Mouse (Mus musculus) heart, adult 8-10 months (tissue): Measurements from ENCODE around the gene Eif1ad. TPM values are rescaled to one million over a fixed set of nuclear protein-coding genes. Genes with fewer than 3 reads are reported as not detected.
"Not testable (repeated sequence)": the region's sequence is repeated elsewhere in the genome, so short reads cannot be mapped to it uniquely, and the experiment has no call there.

Experiments used
- DNase-seq: peaks from one replicate; pipeline ENCODE4 v3.0.0; 2022; ENCODE audit warnings: low spot score
- total RNA-seq, 4 experiments: library from RNA; stranded (reverse); gene quantifications; 2 replicates each; pipeline ENCODE4 v1.2.4; 2022

Gene Eif1ad
- total RNA-seq: 10 to 100 TPM; 15.7 to 21.5 (median 19.6) TPM

DNA sequence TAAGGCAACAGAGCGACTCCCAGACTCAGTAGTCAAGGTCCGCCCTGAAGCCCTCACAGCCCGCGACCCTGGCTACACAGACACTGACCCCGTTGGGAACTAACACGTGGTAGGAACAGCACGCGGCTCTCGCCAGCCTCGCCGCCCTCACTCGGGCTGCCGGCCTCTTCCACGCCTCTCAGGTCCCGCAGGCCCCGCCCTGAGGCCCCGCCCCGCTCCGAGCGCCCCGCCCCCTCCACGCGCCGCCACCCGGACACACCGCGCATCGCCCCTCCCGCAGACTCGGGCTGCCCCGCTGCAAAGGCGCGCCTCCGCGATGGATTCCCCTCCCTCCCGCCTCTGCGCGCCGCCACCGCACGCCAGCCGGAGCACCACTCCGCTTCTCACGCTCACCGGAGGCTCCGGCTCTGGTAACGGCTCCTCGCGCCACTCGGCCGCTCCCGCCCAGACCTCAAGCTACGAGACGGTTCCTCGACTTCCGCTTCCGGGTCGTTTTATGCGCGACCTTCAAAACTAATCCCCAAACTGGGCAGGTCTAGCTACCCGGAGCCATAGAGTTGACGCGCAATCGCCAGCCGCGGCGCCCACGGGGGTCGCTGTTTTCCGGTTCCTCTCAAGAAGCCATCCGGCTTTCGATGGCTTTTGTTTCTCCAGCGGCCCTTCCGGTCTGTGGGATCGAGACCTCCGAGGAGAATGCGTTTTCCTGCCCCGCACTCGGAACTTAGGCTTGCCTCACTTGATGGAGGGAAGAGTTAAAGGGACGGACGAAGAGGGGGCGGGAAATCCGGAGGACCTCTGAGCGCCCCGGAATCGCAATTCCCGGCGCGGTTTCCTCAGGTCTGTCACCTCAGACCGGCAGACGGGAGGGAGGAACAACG lies at the start of gene Eif1ad:
TSS of gene Eif1ad (plus strand) at position 567 of the 878 bp plus-strand sequence.
- peak; percentile 93 for DNase-seq

DNA sequence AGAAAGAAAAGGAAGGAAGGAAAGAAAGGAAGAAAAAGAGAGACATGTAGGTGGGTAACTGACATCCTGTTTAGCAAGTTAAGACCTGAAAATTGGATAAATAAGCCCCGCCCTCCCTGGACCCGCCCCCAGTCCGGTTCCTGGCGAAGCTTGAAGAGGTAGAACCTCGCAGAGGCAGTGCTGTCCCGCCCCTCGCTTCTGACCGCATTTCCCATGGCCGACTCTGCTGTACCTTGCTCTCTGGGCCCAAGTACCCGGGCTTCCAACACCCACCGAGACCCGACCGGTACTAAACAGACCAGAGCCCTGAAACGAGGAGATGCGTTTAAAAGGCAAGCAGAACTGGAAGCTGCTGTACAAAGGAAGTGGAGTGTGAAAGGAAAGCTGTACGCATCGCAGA lies 42.7 kb upstream of the Eif1ad start:
- DNase-seq: no peak

DNA sequence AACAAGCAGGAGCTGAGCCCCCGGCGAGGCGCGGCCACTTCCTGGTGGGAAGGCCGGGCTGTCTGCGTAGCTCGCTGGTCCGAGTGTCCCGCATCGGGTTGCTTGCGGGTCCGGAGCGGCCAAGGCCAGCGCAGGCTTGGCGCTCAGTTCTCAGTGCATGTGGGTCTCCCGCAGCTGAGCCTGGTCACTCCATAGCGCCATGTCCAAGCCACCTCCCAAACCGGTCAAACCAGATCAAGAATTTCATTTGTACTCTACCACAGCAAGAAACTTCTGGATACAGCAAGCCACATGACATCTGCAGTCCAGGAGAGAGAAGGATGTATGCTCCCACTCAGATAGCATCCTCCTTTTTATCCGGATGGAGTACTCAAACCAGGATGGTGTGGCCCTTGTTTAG lies 38.6 kb upstream of the Eif1ad start:
- DNase-seq: no peak

DNA sequence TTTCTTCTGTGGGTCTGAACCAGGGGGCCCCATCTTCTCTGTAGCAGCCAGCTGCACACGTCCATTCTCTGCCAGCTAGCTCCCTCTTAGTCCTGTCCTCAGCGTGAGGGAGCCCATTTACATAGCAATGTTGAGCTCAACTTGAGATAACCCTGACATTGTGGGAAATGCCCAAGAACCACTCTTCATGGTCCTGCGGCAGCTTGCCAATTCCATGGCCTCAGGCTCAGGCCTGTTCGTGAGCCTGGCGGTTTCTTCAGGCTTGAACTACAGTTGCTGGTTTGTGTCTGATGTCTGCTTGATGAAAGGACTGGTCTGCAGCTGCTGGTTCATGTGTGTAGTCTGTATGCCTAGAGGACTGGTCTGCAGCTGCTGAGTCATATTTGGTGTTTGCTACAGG lies 31.8 kb upstream of the Eif1ad start:
- no peak for DNase-seq

DNA sequence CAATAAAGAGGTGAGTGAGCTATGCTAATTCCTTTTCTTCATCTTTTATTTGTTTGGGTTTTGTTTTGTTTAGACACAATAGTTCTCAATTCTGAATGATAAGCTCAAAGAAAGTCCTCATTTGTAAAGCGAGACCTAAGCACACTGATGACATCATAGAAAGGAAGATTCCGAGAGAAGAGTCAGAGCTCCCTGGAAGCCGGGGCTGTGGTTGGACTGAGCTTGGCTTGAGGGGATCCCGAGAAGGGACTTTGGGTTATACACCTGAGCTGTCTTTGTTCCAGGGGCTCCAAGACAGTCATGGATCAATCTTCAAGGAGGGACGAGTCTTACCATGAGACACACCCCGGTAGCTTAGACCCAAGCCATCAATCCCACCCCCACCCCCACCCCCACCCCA lies 31.1 kb upstream of the Eif1ad start, which contains the start of gene Catsper1:
TSS of gene Catsper1 (plus strand) at position 301 of the 400 bp plus-strand sequence.
- DNase-seq: no peak

DNA sequence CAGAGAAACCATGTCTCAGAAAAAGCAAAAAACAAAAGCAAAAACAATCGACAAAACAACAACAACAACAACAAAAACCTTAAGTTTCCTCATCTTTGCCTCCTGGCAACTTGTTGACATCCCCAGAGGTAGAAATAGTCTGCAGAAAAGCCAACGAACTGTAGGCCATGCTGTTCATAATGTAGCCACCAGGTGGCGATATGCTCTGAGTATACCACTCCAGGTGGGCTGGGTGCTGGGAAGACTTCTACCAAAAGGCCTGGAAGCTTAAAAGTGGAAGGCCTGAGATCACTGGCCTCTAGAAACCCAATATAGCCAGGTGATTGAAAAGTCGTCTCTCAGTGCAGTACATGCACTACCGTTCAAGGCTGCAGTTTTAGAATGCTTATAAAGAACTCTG lies 28.6 kb upstream of the Eif1ad start:
- DNase-seq: peak; percentile 77

DNA sequence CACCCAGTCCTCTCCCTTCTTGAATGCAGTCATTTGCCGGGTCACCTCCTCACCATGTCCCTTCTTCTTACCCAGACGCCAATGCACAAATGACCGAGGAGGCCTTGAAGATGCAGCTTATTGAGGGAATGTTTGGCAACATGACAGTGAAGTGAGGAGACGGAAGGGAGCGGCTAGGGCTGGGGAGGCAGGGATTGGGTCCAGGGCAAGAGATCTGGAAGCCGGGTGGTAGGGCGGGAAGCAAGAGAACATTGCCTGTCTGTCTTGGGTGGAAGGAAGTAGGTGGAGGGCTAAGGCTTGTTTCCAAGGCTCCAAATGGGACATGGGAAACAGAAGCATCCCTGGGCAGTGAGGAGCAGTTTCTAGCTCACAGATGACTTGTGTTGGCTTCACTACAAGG lies 25.2 kb upstream of the Eif1ad start:
- peak; percentile 69 for DNase-seq

DNA sequence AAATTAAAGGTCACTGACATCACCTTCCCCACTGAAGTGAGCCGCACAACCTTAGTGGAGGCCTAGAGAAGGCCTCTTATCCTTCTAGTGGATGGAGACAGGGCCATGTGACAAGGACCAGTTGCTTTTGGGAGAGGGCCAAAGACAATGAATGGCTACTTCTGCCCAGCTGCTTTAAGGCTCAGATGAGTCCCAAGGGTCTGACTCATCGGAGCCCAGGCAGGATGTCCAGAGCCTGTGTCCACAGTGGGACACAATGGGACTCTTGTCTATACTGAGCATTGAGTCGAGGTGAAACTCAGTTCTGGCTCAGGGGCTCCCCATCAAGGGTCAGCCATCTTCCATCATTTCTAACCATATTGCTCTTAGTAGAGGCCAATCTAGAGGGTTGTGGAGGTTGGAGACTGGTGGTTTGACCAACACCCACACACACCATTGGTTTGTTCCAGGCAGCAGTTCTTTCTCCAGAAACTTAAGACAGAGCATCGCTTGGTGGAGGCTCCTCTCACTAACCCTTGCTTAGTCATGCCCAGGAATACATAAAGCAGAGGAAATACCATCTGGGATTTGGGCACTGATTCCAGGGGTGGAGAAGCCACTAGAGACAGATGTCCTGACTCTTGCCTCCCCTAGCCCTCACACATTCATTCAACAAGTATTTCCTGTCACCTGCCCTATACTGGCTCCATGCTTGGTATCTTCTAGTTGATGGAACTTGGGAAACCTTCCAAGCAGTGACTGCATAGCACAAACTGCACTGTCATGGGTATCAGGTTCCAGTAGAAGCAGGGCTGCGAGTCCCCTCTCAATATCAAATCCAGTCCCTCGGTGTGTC lies 21.0 kb upstream of the Eif1ad start:
- DNase-seq: peak; percentile 84

DNA sequence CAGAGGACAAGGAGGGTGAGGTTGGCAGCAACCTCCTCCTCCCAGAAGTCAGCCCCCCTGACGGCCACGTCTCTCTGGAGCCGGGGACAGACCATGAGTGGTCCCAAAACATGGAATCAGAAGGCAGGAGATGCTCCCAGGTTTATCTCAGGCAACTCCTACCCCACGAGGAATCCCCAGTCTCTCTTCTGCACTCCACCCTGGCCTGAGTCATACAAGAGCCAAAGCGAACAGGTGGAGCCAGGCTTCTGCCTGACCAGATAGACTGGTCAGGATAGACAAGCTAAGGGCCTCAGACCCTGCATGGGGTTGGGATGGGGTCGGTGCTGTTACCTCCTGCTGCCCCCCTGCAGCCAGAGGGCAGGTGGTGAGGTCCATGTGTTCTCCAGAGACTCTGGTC lies 18.5 kb upstream of the Eif1ad start:
- no peak for DNase-seq

DNA sequence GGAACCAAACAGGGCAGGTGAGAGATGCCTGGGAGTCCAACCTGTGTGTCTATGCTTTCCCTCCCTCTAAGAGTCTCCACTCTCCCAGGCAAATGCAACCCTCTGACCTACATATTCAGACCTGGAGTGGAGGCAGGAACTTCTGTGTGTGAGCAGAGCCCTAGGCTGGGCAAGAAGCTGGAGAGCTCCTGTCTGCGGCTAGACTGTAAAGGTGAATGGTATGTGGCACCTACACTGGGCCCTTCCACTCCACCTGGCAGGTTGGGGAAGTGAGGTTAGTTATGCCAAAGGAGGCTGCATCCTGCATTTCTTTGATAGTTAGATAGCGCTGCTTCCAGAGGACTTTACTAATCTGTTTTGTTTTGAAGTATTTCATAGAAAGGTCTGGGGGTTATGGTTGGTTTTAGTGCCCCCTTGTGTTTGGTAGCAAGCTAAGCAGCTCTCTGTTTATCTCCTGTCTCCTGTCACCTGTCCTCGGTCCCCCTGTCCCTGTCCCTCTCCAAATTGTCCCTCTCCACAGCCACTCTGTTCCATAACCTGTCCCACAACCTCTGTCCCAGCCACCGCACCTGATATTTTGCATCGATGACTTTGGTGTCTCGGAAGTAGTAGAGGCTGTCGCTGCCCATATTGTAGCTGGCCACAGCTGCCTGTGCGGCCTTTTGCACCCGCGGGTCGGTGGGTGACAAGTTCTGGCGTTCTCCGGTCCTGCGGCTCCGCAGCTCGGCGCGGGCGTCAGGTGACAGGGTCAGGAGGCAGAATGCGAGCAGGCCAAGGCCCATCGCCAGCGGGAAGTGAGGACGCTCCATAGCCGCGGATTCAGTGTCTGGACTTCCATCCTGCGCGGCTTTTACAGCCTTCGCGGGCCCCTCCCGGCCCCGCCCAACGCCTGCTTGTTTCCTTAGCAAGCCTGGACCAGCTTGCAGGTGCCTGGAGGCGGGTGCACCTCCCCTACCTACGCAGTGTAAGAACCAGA lies 17.7 kb upstream of the Eif1ad start:
- peak; percentile 45 for DNase-seq

DNA sequence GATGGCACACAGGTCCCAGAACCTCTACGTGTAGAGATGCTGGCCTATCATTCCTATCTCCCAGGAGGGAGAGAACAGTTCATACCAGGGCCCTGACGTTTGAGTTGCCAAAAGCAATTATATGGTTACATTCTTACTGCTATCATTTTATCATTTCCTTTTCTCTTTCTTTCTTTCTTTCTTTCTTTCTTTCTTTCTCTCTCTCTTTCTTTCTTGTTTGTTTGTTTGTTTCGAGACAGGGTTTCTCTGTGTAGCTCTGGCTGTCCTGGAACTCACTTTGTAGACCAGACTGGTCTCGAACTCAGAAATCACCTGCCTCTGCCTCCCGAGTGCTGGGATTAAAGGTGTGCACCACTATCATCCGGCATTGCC lies 17.1 kb upstream of the Eif1ad start, which contains the start of gene Cst6:
TSS of gene Cst6 (minus strand) at position 73 of the 372 bp plus-strand sequence.
- DNase-seq: not testable (repeated sequence)

DNA sequence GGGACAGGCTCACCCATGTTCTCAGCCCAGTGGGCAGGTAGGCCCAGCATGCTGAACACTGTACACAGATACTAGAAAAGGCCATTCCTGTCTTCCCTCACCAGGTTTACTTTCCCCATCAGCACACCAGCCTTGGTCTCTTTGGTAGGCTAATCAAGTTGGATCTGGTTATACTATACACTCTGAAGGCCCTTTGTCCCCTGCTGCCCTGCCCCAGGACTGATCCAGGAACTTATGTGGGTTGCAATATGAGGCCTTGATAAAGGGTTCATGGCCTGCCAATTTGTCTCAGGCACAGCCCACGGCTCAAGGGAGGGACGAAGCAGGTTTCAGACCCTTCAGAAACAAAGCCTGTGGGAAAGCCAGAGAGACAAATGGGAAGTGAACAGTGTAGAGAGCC lies 12.9 kb upstream of the Eif1ad start:
- no peak for DNase-seq

DNA sequence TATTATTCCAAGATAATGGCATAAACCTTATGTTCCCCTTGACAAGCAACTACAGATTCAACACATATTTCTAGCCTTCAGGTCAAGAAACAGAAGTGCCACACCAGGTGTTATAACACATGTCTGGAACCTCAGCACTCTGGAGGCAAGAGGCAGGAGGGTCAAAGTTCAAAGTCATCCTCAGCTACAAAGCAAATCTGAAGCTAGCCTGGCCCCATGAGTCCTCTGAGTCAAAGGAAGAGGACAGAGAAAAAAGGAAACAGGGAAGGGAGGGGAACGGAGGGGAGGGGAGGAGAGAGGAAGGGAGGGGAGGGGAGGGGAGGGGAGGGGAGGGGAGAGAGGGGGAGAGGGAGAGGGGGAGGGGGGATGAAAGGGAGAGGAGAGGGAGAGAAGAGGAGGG lies 10.5 kb upstream of the Eif1ad start:
- no peak for DNase-seq

DNA sequence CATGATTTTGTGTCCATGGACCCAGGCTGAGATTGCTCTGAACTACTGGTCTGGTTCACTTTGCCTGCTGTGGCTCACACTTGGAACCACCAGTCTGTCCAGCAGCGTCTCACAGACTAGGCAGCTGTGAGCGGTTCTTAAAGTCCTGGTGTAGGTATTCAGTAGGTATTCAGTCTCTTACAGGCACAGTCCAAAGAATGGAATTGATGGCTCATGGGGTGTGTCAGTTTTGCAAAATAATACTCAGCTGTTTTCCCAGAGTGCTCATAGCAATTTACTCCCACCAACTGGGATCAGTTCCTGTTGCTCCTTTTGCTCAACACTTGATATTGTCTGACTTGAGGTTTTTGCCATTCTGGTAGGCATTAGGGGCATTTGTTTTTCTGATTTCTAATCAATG lies 4.4 kb upstream of the Eif1ad start:
- DNase-seq: no peak

DNA sequence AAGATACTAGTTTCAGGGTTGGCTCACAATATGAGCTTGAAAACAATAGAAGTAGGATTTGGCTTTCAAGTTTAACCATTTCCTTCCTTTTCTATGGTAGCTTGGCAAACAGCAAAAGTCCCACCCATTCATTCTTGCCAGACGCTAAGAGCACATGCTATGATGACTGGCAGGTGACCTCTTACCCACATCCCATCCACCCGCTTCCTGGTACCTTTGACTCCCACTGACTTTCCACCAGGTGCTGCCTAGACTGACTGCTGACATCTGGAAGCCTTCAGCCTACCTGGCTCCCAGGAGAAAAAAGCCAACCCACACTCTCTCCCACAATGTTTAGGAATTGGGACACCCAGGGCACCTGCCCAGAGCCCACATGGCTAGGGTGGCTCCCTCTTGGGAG lies 2.4 kb upstream of the Eif1ad start:
- DNase-seq: no peak

DNA sequence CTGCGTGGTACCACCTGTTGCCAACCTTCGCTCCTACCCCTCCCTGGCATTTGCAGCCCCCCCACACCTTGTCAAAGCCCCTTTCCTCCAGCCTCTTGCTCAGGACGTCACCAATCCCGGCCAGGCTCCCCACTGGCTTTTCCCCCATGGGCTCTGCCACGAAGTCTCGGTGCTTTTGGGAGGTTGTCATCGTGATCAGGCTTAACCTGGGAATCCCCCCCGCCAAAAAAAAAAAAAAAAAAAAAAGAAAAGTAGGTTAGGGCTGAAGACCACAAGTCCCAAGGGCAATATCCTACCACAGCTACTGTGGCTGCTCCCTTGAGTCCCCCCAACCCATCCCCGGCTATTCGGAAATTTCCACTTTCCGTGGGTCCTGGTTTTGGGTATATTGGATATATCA lies 790 bp upstream of the Eif1ad start:
- DNase-seq: no peak

DNA sequence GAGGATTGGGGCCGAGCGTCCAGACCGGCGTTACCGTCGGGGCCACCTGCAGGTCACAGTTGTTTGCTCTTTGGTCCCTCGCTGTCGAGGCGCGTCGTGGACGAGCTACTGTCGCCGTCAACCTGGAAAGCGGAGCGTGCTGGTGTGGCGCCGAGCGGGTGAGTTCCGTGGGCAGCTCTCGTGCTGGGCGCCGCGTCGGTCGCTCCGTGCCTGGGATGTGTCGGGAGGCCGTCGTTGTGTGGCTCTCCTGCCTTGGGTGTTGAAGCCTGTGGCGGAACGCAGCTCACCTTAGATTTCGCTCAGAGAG lies 465 bp downstream of the Eif1ad start, which contains the start of gene Banf1:
TSS of gene Banf1 (minus strand) at position 116 of the 307 bp plus-strand sequence.
- DNase-seq: no peak

DNA sequence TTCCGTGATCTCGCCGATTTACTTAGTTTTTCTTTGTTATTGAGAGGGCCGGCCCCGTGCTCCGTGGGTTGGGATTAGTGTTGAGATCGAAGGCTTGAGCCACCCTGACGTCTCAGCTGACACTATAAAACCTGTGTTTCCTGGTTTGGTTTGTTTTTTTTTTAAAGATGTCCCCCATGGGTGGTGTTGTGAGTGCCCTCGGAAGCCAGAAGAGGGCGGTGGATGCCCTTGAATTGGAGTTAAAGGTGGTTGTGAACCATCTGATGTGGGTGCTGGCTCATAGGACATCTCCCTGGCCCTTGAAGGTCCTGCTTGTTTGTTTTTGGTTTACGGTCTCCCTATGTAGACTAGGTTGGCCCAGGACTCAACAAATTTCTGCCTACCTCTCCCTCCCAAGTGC lies 914 bp downstream of the Eif1ad start:
- DNase-seq: no peak

DNA sequence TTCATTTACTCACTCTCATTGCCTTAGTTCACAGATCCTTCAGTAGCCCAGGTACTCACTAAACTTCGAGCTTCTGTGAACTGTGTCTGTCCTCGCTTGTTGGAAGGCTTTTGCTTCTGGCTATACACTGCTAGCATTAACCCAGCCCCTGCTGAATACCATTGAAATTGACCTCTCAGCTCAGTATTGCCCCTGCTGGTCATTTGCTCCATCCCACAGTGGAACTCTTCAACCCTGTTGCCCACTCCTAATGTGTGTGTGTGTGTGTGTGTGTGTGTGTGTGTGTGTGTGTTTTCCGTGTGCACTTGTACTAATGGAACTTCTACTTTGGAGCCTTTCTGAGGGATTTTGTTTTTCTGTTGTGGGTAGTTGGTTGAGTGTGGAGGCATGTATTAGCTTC lies 4.4 kb downstream of the Eif1ad start:
- no peak for DNase-seq

DNA sequence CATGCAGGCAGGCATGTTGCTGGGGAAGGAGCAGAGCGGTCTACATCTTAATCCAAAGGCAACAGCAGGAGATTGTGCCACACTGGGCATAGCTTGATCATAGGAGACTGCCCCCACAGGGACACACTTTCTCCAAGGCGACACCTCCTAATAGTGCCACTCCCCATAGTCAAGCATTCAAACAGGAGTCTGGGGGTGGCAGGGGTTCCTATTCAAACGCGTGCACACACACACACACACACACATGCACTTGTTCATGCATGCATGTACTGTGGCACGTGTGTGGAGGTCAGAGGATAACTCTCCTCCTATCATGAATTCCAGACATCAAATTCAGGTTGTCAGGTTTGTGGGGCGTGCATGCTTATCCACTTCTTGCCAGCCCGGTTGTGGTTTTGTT lies 6.2 kb downstream of the Eif1ad start:
- no peak for DNase-seq

DNA sequence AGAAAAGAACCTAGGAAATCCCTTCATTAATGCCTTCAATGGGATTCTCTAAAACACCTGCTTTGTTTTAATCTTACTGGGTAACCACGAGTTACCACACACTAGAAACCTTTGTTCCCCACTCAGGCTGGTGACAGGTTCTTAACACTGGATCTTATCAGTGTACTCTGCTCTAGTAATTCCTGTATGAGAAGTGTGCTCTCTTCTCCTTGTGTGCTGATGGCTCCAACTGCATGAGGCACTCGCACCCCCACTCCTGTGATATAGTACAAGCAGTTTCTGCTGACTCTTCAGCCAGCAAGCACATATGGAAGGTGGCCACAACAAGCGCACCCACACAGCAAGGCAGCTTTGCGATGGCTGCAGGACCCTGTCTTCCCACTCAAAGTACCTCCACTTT lies 7.6 kb downstream of the Eif1ad start:
- DNase-seq: no peak

DNA sequence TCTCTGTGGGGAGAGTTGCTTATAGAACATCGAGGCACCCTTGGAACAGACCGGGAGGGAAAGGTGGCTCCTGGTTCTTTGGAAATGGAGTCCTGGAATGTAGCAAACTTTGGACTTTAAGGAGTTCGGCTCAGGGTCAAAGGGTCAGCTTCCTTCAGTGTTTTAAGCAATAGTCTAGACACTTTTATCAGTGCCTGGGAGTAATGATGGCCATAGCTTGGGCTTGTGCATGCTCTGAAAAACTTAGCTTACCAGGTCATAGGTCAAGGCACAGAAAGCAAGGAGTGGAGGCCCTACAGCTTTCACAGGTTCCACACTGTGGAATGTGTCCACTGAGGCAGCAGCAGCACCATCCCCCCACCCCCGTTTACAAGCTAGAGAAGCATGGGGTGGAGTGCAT lies 8.2 kb downstream of the Eif1ad start:
- DNase-seq: no peak
